Mouse (Mus musculus) adrenal gland, adult 8-10 months (tissue): ENCODE results near the gene Cdk5rap3. TPM values are rescaled to one million over a fixed set of nuclear protein-coding genes. Genes with fewer than 3 reads are reported as not detected.

Experiments
- DNase-seq: peaks from one replicate; pipeline ENCODE4 v3.0.0; 2022
- total RNA-seq, 4 experiments: library from RNA; stranded (reverse); gene quantifications; 2 replicates each; pipeline ENCODE4 v1.2.4; 2022

The Cdk5rap3 gene
- total RNA-seq, 4 experiments from 2014 or later: 55.2 to 82.1 (median 71.5) TPM

- DNase-seq: no peak
Observed at GRCm38 (mm10) chr11:96859635-96860034, 56.7 kb downstream of the Cdk5rap3 start.

- DNase-seq: peak; percentile 36
Observed at GRCm38 (mm10) chr11:96857446-96857845, 58.9 kb downstream of the Cdk5rap3 start.

Other genes starting within 250 kb of the Cdk5rap3 start
- gene Snx11, start 138.9 kb downstream of the Cdk5rap3 start, total RNA-seq: 10 to 100 TPM; 28.7 to 59.2 (median 36.3) TPM
- 10 to 100 TPM; 63.6 to 80.2 (median 78.0) TPM for gene Cbx1, start 127.4 kb downstream of the Cdk5rap3 start, total RNA-seq
- 100 to 1,000 TPM; 460 to 743 (median 603) TPM for gene Nfe2l1, start 86.5 kb downstream of the Cdk5rap3 start, total RNA-seq
- gene Copz2, start 66.6 kb downstream of the Cdk5rap3 start, total RNA-seq: 10 to 100 TPM; 60.6 to 73.0 (median 64.0) TPM
- under 1 TPM in 3 of 4 experiments, not detected in 1; 0.28 to 0.70 (median 0.32) TPM for gene Prr15l, start 11.6 kb upstream of the Cdk5rap3 start, total RNA-seq
- gene Pnpo, start 27.5 kb upstream of the Cdk5rap3 start, total RNA-seq: 10 to 100 TPM; 34.5 to 43.3 (median 39.4) TPM
- 10 to 100 TPM; 13.8 to 21.0 (median 16.4) TPM for gene Sp2, start 66.5 kb upstream of the Cdk5rap3 start, total RNA-seq
- under 1 TPM; 0.28 to 0.94 (median 0.61) TPM for gene Sp6, start 96.9 kb upstream of the Cdk5rap3 start, total RNA-seq
- gene Scrn2, start 113.4 kb upstream of the Cdk5rap3 start, total RNA-seq: 10 to 100 TPM; 19.4 to 40.6 (median 31.8) TPM
- 1 to 10 TPM; 1.1 to 1.5 (median 1.3) TPM for gene Lrrc46, start 124.9 kb upstream of the Cdk5rap3 start, total RNA-seq
- 100 to 1,000 TPM; 129 to 161 (median 147) TPM for gene Mrpl10, start 125.1 kb upstream of the Cdk5rap3 start, total RNA-seq
- gene Osbpl7, start 134.1 kb upstream of the Cdk5rap3 start, total RNA-seq: 10 to 100 TPM; 14.3 to 23.7 (median 18.1) TPM
- gene Tbx21, start 198.8 kb upstream of the Cdk5rap3 start, total RNA-seq: under 1 TPM; 0.31 to 0.51 (median 0.48) TPM
- gene Tbkbp1, start 235.0 kb upstream of the Cdk5rap3 start, total RNA-seq: 10 to 100 TPM in 3 of 4 experiments, 1 to 10 TPM in 1; 9.5 to 13.8 (median 11.6) TPM